Mouse (Mus musculus) megakaryocyte, embryonic 14.5 days (primary cell): ENCODE measurements at regions not wholly inside any gene's neighbourhood (a gene's known extent, or its start where the extent isn't known, plus 50 kb on each side); places are given as distances from the start of the nearest gene placed in this dataset.

Experiments
- H3K27me3 ChIP-seq: replicated peaks from 2 replicates; pipeline ENCODE3; 2012; ENCODE audit warnings: inconsistent platforms
- H3K36me3 ChIP-seq: replicated peaks from 2 replicates; pipeline ENCODE3; 2012; ENCODE audit warnings: low read length, inconsistent platforms, mixed read lengths
- H3K4me1 ChIP-seq: 2 replicates; pipeline ENCODE4 v1.6.1; 2012; ENCODE audit warnings: inconsistent platforms
- H3K4me3 ChIP-seq: replicated peaks from 2 replicates; pipeline ENCODE3; 2012; ENCODE audit warnings: moderate library complexity, mild to moderate bottlenecking, inconsistent platforms
- H3K9me3 ChIP-seq: 2 replicates; pipeline ENCODE4 v1.6.1; 2012; ENCODE audit warnings: inconsistent platforms
- FLI1 ChIP-seq: IDR thresholded peaks from 2 replicates; pipeline ENCODE4 v1.6.1; 2012; ENCODE audit warnings: low read length, inconsistent platforms, mixed read lengths
- GATA1 ChIP-seq: IDR thresholded peaks from 3 replicates; pipeline ENCODE4 v1.6.1; 2012; ENCODE audit warnings: mixed read lengths, low read length, inconsistent platforms, borderline replicate concordance

DNA sequence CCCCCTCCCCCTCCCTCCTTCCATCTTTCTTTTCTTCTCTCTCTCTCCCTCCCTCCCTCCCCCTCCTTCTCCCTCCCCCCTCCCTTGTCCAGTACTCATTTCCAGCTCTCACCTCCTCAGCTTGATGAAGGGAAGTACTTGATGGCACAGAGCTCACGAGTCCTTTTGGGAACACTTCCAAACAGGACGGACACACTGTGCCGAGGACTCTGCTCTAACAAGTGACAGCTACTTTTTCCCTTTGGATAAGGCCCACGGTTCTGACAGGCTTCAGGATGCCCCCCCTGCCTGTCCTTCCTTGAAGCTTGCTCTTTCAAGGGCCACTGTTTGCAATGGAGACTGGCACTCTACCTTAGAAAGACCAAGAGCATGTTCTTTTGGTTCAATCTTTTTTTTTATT lies 110.8 kb upstream of the Rreb1 start:
- H3K4me3 ChIP-seq: peak overlapping the region; percentile 87
- H3K9me3 ChIP-seq: no peaks in the 10 kb centered on the region
- no peak for TF ChIP-seq GATA1
- TF ChIP-seq FLI1: no peak
- H3K36me3 ChIP-seq: no peaks in the 10 kb centered on the region
- no peaks in the 10 kb centered on the region for H3K27me3 ChIP-seq
- H3K4me1 ChIP-seq: peaks cover 59% of the 10 kb centered on the region

DNA sequence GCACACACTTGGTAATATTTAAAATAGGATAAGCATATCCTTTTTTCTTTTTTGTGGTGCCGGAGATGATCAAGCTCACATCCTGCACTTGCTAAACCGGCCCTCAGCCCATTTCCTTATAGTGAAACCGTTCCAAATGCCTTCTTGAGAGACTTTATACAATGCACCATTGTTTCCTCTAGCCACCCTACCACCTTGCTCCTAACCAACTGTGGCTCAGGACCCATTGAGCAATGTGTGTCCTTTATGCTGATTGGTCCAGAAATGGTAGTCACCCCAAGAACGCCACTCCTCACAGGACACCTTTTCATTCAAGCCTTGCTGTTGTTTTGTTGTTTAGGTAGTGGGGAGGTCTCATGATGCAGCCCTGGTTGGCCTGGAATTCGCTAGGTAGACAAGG lies 110.3 kb upstream of the Rreb1 start:
- Histone ChIP-seq H3K4me3 (peak overlapping the region; percentile 57), H3K9me3 (no peaks in the 10 kb centered on the region), H3K27me3 (no peaks in the 10 kb centered on the region), H3K4me1 (peaks cover 61% of the 10 kb centered on the region), H3K36me3 (no peaks in the 10 kb centered on the region)
- no peak for TF ChIP-seq GATA1
- no peak for TF ChIP-seq FLI1

DNA sequence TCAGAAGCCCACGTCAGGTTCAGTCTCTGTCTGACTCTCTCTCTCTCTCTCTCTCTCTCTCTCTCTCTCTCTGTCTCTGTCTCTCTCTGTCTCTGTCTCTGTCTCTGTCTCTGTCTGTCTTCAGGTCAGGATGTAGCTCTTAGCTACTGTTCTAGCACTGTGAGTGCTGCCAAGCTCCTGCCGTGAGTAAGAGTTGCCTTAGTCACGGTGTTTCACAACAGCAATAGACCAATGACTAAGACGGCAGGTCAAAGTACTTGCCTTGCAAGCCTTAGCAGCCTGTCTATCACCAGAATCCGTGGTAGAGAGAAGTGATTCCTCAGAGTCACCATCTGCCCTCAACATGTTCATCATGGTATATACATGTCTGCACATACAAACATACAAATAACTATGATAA lies 107.1 kb upstream of the Rreb1 start:
- Histone ChIP-seq H3K9me3 (no peaks in the 10 kb centered on the region), H3K4me3 (no peak overlapping the region), H3K4me1 (peaks cover 73% of the 10 kb centered on the region), H3K36me3 (no peaks in the 10 kb centered on the region), H3K27me3 (no peaks in the 10 kb centered on the region)
- TF ChIP-seq GATA1 (no peak), FLI1 (no peak)

DNA sequence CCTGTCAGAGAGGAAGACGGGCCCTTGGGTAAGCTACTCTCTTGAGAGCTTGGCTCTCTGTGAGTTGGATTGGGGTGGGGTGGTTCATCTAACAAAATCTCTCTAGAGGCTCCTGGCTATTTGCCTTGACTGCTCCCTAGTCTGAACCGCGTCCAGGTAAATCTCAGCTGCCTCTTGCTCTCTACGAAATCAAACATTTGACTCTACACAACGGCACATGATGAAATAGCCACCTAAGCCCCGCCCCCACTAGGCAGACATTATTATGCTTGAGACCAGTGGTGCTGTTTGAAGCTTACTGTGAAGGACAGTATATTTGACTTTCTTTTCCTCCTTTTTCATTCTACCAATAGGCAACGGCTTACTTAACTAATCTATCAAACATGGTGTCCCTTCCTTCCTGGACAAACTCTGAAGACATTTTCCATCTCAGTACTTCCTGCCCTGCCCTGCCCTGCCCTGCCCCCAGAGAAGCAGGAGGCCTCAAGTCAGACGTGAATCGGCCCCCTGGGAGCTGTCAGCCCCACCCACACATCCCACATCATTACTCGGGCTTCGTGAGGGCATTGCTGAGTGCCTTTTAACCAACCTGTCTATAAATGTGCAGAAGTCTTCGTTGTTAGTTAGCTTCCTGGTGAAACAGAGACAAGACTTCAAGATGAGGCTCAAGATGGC lies 103.4 kb upstream of the Rreb1 start:
- H3K9me3 ChIP-seq: no peaks in the 10 kb centered on the region
- peaks cover 64% of the 10 kb centered on the region for H3K4me1 ChIP-seq
- TF ChIP-seq GATA1 (no peak), FLI1 (no peak)
- no peaks in the 10 kb centered on the region for H3K36me3 ChIP-seq
- H3K4me3 ChIP-seq: no peak overlapping the region
- H3K27me3 ChIP-seq: no peaks in the 10 kb centered on the region

DNA sequence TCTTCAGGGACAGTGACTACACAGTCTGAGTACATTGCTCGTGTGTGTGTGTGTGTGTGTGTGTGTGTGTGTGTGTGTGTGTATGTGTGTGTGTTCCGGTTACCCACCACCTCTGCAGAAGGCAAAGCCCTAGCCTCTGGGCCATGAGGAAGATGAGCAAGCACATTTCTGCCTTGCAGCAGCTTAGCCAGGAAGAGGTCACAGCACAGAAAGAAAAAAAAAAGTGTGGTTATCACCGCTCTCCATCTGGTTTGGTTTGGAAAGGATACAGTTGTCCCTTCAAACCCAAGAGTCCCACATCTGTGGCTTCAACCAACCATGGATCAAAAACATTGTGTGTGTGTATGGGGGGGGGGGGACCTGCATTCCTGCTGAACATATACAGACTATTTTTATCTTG lies 102.5 kb upstream of the Rreb1 start:
- Histone ChIP-seq H3K4me1 (peaks cover 69% of the 10 kb centered on the region), H3K27me3 (peaks cover 4% of the 10 kb centered on the region), H3K4me3 (no peak overlapping the region), H3K36me3 (no peaks in the 10 kb centered on the region), H3K9me3 (no peaks in the 10 kb centered on the region)
- TF ChIP-seq FLI1: no peak
- TF ChIP-seq GATA1: no peak

DNA sequence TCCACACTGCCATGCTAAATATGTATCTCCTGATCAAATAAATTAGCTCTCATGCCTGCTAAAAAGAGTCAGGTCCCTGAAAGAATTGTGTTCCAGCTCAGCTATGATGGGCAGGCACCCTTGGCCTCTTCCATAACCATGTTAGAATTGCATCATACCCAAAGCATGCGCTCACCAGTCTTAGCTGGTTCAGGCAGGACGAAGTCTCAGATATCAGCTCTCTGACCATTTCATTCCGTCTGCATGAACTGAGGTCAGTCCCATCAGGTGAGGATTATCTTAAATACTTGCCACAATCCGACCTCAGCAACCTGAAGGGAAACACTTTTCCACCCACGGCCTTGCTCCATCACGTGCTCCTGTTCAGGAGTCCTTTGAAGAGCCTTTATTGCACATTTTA lies 101.3 kb upstream of the Rreb1 start:
- Histone ChIP-seq H3K4me1 (peaks cover 71% of the 10 kb centered on the region), H3K9me3 (no peaks in the 10 kb centered on the region), H3K36me3 (no peaks in the 10 kb centered on the region), H3K27me3 (peaks cover 7% of the 10 kb centered on the region), H3K4me3 (no peak overlapping the region)
- TF ChIP-seq FLI1 (no peak), GATA1 (no peak)

DNA sequence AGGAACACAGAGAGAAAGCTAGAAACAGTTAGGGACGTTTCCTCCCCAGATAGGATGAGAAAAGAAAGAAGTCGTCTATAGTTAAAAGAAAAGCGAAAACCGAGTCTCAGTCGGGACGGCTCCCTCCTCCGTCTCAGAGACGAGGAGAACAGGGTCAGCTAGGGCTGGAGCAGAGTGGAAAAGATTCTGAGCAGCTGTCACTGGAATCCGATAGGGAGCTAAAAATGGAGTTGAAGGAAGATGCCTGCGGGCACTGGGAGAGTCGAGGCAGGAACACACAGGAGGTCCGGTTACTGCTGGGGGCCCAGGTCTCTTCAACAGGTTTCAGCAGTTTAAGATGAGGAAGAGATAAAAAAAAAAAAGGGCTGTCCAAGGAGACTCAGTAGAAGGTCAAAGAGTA lies 99.9 kb upstream of the Rreb1 start:
- Histone ChIP-seq H3K4me3 (no peak overlapping the region), H3K4me1 (peaks cover 61% of the 10 kb centered on the region), H3K36me3 (no peaks in the 10 kb centered on the region), H3K27me3 (peaks cover 7% of the 10 kb centered on the region), H3K9me3 (no peaks in the 10 kb centered on the region)
- TF ChIP-seq FLI1 (no peak), GATA1 (no peak)

DNA sequence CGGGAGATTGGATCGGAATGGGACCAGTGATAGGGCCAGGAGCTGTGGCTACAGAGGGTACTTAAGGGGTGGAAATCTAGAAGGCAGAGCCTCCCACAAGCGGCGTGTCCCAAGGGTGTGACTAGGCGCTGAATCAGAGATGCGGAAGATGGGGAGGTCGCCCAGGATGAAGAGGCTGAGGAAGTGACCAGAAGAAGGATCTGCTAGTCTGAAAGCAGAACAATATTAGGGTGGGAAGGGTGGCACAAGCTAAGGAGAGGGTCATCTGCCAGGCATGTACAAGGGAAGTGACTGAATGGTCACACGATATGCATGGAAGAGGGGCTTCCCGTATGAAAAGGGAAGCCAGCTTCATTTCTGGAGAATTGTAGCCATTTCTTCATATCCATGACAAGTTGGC lies 99.4 kb upstream of the Rreb1 start:
- no peaks in the 10 kb centered on the region for H3K36me3 ChIP-seq
- TF ChIP-seq GATA1 (no peak), FLI1 (no peak)
- H3K9me3 ChIP-seq: no peaks in the 10 kb centered on the region
- H3K4me3 ChIP-seq: no peak overlapping the region
- H3K27me3 ChIP-seq: peaks cover 7% of the 10 kb centered on the region
- H3K4me1 ChIP-seq: peaks cover 56% of the 10 kb centered on the region

DNA sequence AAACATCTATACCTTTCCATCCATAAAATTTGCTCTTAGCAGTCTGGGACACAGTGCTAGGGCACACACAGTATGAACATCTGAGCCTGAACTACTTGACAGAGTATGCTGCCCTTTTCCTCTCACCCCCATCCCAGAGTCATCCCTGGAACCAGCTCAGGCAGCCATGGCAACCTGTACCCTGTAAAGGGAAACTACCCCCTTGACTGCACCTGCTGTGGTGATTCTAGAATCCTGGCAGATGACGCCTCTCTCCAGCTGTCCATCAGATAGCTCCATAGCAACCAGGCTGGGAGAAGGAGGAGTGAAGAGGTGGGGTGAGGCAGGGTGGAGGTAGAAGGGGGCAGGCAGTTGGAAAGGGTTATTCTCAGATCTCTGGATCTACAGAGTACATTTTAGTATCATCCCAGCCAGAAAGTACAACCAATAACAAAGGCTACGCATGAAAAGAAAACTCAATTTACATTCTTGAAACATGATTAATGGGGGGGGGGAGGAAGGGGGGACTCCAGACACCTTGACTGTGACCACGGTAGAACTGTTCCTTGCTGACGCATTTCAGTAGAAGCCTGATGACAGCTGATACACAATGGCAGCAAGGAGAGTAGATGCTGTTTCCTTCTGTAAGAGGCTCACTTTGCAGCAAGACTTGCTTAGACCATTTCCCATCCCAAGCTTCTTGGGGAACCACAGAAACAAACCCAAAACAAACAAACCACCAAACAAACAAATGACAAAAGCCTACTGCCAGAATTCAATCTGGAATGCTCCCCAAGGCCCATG lies 97.2 kb upstream of the Rreb1 start:
- Histone ChIP-seq H3K9me3 (no peaks in the 10 kb centered on the region), H3K4me1 (peaks cover 46% of the 10 kb centered on the region), H3K36me3 (no peaks in the 10 kb centered on the region), H3K4me3 (no peak overlapping the region), H3K27me3 (peaks cover 7% of the 10 kb centered on the region)
- TF ChIP-seq GATA1: no peak
- no peak for TF ChIP-seq FLI1

DNA sequence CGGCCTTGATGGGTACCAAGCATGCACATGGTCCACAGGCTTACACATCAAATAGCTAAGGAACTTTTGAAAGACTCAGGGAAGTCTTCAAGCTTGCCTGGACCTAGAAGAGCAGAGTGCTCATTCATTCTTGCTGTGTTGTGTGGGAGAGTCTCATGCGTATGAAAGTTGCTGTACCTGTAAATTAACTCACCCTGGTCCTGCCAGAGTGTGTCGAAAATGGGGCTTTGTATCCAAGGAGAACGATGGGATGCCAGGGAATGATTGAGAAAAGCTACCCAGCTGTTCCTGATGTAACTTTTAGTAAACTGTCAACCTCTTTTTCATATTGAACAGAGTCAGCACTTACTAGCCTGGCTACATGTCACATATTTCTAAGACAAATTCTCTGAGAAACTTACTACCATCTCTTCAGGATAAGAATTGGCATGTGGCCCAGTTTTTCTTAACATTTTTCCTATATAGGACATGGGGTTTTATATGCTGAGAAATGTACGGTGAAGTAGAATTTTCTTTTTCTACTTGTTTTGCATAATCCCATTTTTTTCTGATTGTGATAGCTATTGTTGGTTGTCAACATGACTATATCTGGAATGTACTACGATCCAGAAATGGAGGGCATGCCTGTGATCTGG lies 95.0 kb upstream of the Rreb1 start:
- H3K36me3 ChIP-seq: no peaks in the 10 kb centered on the region
- no peak for TF ChIP-seq GATA1
- TF ChIP-seq FLI1: no peak
- H3K9me3 ChIP-seq: no peaks in the 10 kb centered on the region
- H3K4me3 ChIP-seq: no peak overlapping the region
- H3K4me1 ChIP-seq: peaks cover 32% of the 10 kb centered on the region
- peaks cover 7% of the 10 kb centered on the region for H3K27me3 ChIP-seq
